Mouse (Mus musculus) limb, embryonic 14.5 days (tissue): ENCODE measurements around the gene Cdh3. TPM values are rescaled to one million over a fixed set of nuclear protein-coding genes. Genes with fewer than 3 reads are reported as not detected.

ENCODE experiments used
- ATAC-seq: fragments of 200-750 bp; cut with Nextera tagmentation; 2 replicates; pipeline ENCODE4 v1.8.0; 2017; ENCODE audit warnings: low read depth, moderate number of reproducible peaks, moderate TSS enrichment; ENCODE audit not compliant: low FRiP score
- DNase-seq: peaks from one replicate; pipeline ENCODE4 v3.0.0-alpha.2; 2015; ENCODE audit warnings: low spot score
- H3K27ac ChIP-seq: fragments of 300-500 bp; sonication (generic); replicated peaks from 2 replicates; pipeline ENCODE4 v1.5.1; 2014; ENCODE audit warnings: low read depth, mild to moderate bottlenecking, low read length, moderate library complexity, mixed read lengths
- H3K27me3 ChIP-seq: fragments of 300-500 bp; sonication (generic); 2 replicates; pipeline ENCODE4 v1.6.1; 2014; ENCODE audit warnings: low read length, mixed read lengths; ENCODE audit not compliant: control insufficient read depth, insufficient read depth
- H3K36me3 ChIP-seq: fragments of 300-500 bp; sonication (generic); 2 replicates; pipeline ENCODE4 v1.6.1; 2014; ENCODE audit warnings: mild to moderate bottlenecking, low read length, moderate library complexity, mixed read lengths; ENCODE audit not compliant: control insufficient read depth, insufficient read depth
- H3K4me1 ChIP-seq: fragments of 300-500 bp; sonication (generic); 2 replicates; pipeline ENCODE4 v1.6.1; 2014; ENCODE audit warnings: antibody characterized with exemption, low read length, mixed read lengths; ENCODE audit not compliant: control insufficient read depth, insufficient read depth
- H3K4me2 ChIP-seq: fragments of 300-500 bp; sonication (generic); replicated peaks from 2 replicates; pipeline ENCODE4 v1.6.1; 2014; ENCODE audit warnings: low read depth, mild to moderate bottlenecking, low read length, moderate library complexity; ENCODE audit not compliant: severe bottlenecking
- H3K4me3 ChIP-seq: fragments of 300-500 bp; sonication (generic); replicated peaks from 2 replicates; pipeline ENCODE4 v1.5.1; 2014; ENCODE audit warnings: low read length
- H3K9ac ChIP-seq: fragments of 300-500 bp; sonication (generic); 2 replicates; pipeline ENCODE4 v1.6.1; 2014; ENCODE audit warnings: mild to moderate bottlenecking, low read depth, low read length, moderate library complexity; ENCODE audit not compliant: severe bottlenecking
- H3K9me3 ChIP-seq: fragments of 300-500 bp; sonication (generic); 2 replicates; pipeline ENCODE4 v1.6.1; 2016; ENCODE audit warnings: low read length; ENCODE audit not compliant: control insufficient read depth
- POLR2A ChIP-seq: fragments of 200-500 bp; IDR thresholded peaks from 2 replicates; pipeline ENCODE4 v1.8.0; 2012; ENCODE audit warnings: inconsistent platforms, mild to moderate bottlenecking, moderate library complexity, borderline replicate concordance; ENCODE audit not compliant: insufficient read depth, insufficient read length; ENCODE audit errors: extremely low read depth
- WGBS: fragments of 180-500 bp; shearing (Covaris S2); extraction: QIAGEN DNeasy Blood & Tissue Kit; methylation state at CpG from one replicate; pipeline ENCODE4 v1.1.7; 2014; 5-methylcytosine and 5-hydroxymethylcytosine counted together
- polyA plus RNA-seq, 2 experiments: library from polyadenylated mRNA; depleted of rRNA in 1 of 2; stranded (reverse) in 1 of 2; unstranded in 1 of 2; fragments of >200 nt; fragmentation: Nextera tagmentation in 1 of 2; extraction: Ambion mirVana in 1 of 2; gene quantifications; 2 replicates each; pipeline versions ENCODE4 v1.2.1 to v1.2.3; 2012 to 2014

The Cdh3 gene
- polyA plus RNA-seq, 2 experiments = 23.0 to 49.5 TPM

DNA sequence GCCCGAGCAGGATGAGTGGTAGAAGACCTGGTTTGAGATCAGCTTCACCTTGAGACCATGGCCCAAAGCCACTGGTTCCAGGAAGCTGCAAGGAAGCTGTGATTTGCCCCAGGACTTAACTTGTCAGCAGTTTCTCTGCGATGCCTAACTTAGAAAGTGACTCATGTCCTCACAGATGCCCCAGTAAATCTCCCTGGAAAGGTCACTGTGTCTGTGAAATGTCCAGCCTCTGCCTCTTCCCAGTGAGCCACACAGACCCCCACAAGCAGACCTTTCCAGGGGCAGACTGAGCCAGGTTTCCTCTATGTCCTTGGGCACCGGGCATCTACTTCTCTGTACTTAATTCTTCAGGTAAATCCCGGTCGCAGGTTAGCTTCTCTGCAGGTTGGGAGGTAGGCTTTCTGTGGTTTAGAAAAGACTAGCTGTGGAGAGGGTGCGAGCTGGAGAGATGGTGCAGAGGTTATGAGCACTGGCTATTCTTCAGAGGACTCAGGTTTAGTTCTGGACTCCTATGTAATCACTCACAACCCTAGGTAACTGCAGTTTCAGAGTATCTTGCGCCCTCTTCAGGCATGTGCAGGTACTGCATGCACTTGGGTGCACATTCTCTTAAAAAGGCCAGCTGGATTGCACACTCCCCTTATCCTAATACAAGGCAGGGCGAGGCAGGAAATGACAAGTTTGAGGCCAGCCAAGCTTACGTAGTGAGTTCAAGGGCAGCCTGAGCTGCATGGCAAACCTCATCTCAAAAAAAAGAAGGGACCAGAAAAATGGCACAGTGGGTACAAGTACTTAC lies 16.7 kb downstream of the Cdh3 start:
- no peak overlapping the region for H3K9ac ChIP-seq
- no peak for DNase-seq
- no peak for TF ChIP-seq POLR2A
- ATAC-seq = no peak
- H3K4me3 ChIP-seq = no peak overlapping the region
- WGBS = 83% methylated on average over 9 of the region's 9 CpGs
- no peak overlapping the region for H3K4me2 ChIP-seq
- H3K9me3 ChIP-seq = no peaks in the 10 kb centered on the region
- H3K27ac ChIP-seq = no peak overlapping the region
- peaks cover 1% of the 10 kb centered on the region; the same call in 1 of the 2 replicates for H3K4me1 ChIP-seq
- H3K27me3 ChIP-seq = no peaks in the 10 kb centered on the region
- H3K36me3 ChIP-seq = peaks cover 16% of the 10 kb centered on the region

GRCm38 (mm10) chr8:106528596-106529249 lies 18.0 kb downstream of the Cdh3 start:
- TF ChIP-seq POLR2A = no peak
- Histone ChIP-seq H3K4me2 (no peak overlapping the region), H3K27me3 (no peaks in the 10 kb centered on the region), H3K4me3 (no peak overlapping the region), H3K36me3 (peaks cover 16% of the 10 kb centered on the region), H3K4me1 (peaks cover 3% of the 10 kb centered on the region), H3K9me3 (no peaks in the 10 kb centered on the region), H3K9ac (no peak overlapping the region), H3K27ac (no peak overlapping the region)
- WGBS = 74% methylated on average over 9 of the region's 9 CpGs
- ATAC-seq (no peak), DNase-seq (no peak)

GRCm38 (mm10) chr8:106529885-106530482 lies 19.3 kb downstream of the Cdh3 start:
- no peak overlapping the region for H3K4me2 ChIP-seq
- H3K9ac ChIP-seq = no peak overlapping the region
- no peaks in the 10 kb centered on the region for H3K27me3 ChIP-seq
- DNase-seq (no peak), ATAC-seq (no peak)
- no peak overlapping the region for H3K27ac ChIP-seq
- peaks cover 3% of the 10 kb centered on the region for H3K4me1 ChIP-seq
- H3K9me3 ChIP-seq = no peaks in the 10 kb centered on the region
- 94% methylated on average over 10 of the region's 10 CpGs for WGBS
- H3K4me3 ChIP-seq = no peak overlapping the region
- TF ChIP-seq POLR2A = no peak
- peaks cover 19% of the 10 kb centered on the region for H3K36me3 ChIP-seq

GRCm38 (mm10) chr8:106530566-106530965 lies 19.9 kb downstream of the Cdh3 start:
- Histone ChIP-seq H3K4me2 (no peak overlapping the region), H3K9me3 (no peaks in the 10 kb centered on the region), H3K4me3 (no peak overlapping the region), H3K27ac (no peak overlapping the region), H3K4me1 (peaks cover 3% of the 10 kb centered on the region), H3K36me3 (peaks cover 22% of the 10 kb centered on the region), H3K9ac (no peak overlapping the region), H3K27me3 (no peaks in the 10 kb centered on the region)
- DNase-seq = no peak
- 82% methylated on average over 4 of the region's 4 CpGs for WGBS
- ATAC-seq = no peak
- TF ChIP-seq POLR2A = no peak

GRCm38 (mm10) chr8:106533709-106534108 lies 23.0 kb downstream of the Cdh3 start:
- Histone ChIP-seq H3K4me2 (no peak overlapping the region), H3K27ac (no peak overlapping the region), H3K9ac (no peak overlapping the region), H3K4me1 (peaks cover 3% of the 10 kb centered on the region), H3K36me3 (peaks cover 46% of the 10 kb centered on the region), H3K9me3 (no peaks in the 10 kb centered on the region), H3K27me3 (no peaks in the 10 kb centered on the region), H3K4me3 (no peak overlapping the region)
- DNase-seq (no peak), ATAC-seq (no peak)
- 66% methylated on average over 7 of the region's 7 CpGs for WGBS
- no peak for TF ChIP-seq POLR2A
